Mouse (Mus musculus): ENCODE measurements at regions not wholly inside any gene's neighbourhood (a gene's known extent, or its start where the extent isn't known, plus 50 kb on each side); places are given as distances from the start of the nearest gene placed in this dataset.

- ATAC-seq (ENCODE audit: low FRiP score) (no peak), DNase-seq (ENCODE audit: low spot score) (peak; percentile 34)
- H3K9me3 ChIP-seq (ENCODE audit: control insufficient read depth, low read length), result no peaks in the 10 kb centered on the region
- no peak overlapping the region for H3K4me2 ChIP-seq (replicated peaks; ENCODE audit: low read depth, low read length)
- no peak overlapping the region for H3K27ac ChIP-seq (ENCODE audit: low read depth, low read length)
- H3K36me3 ChIP-seq (ENCODE audit: control insufficient read depth, insufficient read depth, low read length), result no peaks in the 10 kb centered on the region
- peaks cover 70% of the 10 kb centered on the region for H3K27me3 ChIP-seq (ENCODE audit: control insufficient read depth, insufficient read depth, low read length)
- H3K9ac ChIP-seq (ENCODE audit: low read depth, low read length), result no peak overlapping the region
- no peak overlapping the region for H3K4me3 ChIP-seq (ENCODE audit: low read depth, low read length)
- under 1% methylated on average over 4 of the region's 4 CpGs for WGBS
- peaks cover 13% of the 10 kb centered on the region for H3K4me1 ChIP-seq (replicated peaks; ENCODE audit: control insufficient read depth, insufficient read depth, low read length)
Measured at GRCm38 (mm10) chr7:70283166-70283565, 83.4 kb downstream of the Nr2f2 start.

DNA sequence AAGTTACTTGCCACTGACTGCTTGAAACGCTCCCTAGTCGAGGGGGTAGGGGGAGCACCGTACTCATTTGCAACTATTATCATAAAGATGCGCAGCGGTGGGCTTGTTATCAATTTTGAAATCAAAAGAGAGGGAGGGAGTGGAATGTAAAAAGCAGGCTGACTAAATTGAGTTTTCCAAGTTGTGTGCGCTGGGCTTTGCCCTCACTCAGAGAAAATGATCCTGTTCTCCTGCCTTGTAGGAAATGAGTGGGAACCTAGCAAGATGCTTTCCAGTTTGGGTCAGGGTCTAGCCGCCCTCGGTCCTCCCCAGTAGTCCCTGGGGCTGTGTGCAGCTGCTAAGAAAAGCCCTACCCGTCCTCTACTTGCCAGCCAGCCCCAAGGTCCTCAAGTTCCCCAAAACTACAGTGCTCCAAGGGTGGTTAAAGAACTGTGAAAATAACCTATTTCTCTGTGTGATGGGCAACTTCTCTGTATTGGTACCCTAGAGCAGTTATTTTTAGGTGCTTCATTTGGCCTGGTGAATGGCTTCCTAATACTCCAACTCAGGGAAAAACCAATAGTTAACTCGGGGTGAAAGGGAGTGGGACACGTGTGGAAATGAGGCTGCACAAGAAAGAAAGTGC, 84.5 kb downstream of the Nr2f2 start:
- peak; percentile 51 for DNase-seq (ENCODE audit: low spot score)
- Histone ChIP-seq H3K4me2 (replicated peaks; ENCODE audit: low read depth, low read length) (no peak overlapping the region), H3K4me3 (ENCODE audit: low read depth, low read length) (no peak overlapping the region), H3K4me1 (replicated peaks; ENCODE audit: control insufficient read depth, insufficient read depth, low read length) (peaks cover 10% of the 10 kb centered on the region), H3K36me3 (ENCODE audit: control insufficient read depth, insufficient read depth, low read length) (no peaks in the 10 kb centered on the region), H3K27ac (ENCODE audit: low read depth, low read length) (no peak overlapping the region), H3K9ac (ENCODE audit: low read depth, low read length) (no peak overlapping the region), H3K27me3 (ENCODE audit: control insufficient read depth, insufficient read depth, low read length) (peaks cover 63% of the 10 kb centered on the region), H3K9me3 (ENCODE audit: control insufficient read depth, low read length) (no peaks in the 10 kb centered on the region)
- peak; percentile 26; the same call in 1 of the 2 replicates for ATAC-seq (ENCODE audit: low FRiP score)
- WGBS, result 2% methylated on average over 11 of the region's 11 CpGs

DNA sequence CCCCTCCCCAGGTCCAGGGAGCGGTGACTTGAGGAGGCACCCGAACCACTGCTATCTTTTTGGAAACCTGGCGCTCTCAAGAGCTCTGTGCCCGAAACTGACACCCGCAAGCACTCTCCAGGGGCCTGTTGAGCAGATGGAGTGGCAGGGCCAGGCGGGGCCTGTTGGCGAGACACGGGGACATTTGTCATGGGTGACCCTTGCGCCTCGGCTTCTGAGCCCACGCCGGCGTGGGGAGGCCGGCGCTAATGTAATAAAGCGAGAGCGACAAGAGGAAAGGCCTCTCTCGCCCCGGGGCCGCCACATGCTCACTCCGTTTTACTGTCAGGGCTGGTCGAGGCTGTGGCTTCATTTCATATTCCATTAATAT, 85.2 kb downstream of the Nr2f2 start:
- H3K4me1 ChIP-seq (replicated peaks; ENCODE audit: control insufficient read depth, insufficient read depth, low read length), result peaks cover 10% of the 10 kb centered on the region
- ATAC-seq (ENCODE audit: low FRiP score), result peak; percentile 62
- 2% methylated on average over 22 of the region's 22 CpGs for WGBS
- DNase-seq (ENCODE audit: low spot score), result no peak
- H3K9ac ChIP-seq (ENCODE audit: low read depth, low read length), result no peak overlapping the region
- H3K27me3 ChIP-seq (ENCODE audit: control insufficient read depth, insufficient read depth, low read length), result peaks cover 57% of the 10 kb centered on the region
- no peaks in the 10 kb centered on the region for H3K36me3 ChIP-seq (ENCODE audit: control insufficient read depth, insufficient read depth, low read length)
- H3K4me3 ChIP-seq (ENCODE audit: low read depth, low read length), result peak overlapping the region; percentile 12; the same call in 1 of the 2 replicates
- H3K4me2 ChIP-seq (replicated peaks; ENCODE audit: low read depth, low read length), result peak overlapping the region; percentile 43; the same call in 1 of the 2 replicates
- H3K9me3 ChIP-seq (ENCODE audit: control insufficient read depth, low read length), result no peaks in the 10 kb centered on the region
- no peak overlapping the region for H3K27ac ChIP-seq (ENCODE audit: low read depth, low read length)

- DNase-seq (ENCODE audit: low spot score) (peak; percentile 73), ATAC-seq (ENCODE audit: low FRiP score) (peak; percentile 52)
- Histone ChIP-seq H3K27ac (ENCODE audit: low read depth, low read length) (no peak overlapping the region), H3K27me3 (ENCODE audit: control insufficient read depth, insufficient read depth, low read length) (peaks cover 55% of the 10 kb centered on the region), H3K9ac (ENCODE audit: low read depth, low read length) (no peak overlapping the region), H3K36me3 (ENCODE audit: control insufficient read depth, insufficient read depth, low read length) (no peaks in the 10 kb centered on the region), H3K4me2 (replicated peaks; ENCODE audit: low read depth, low read length) (peak overlapping the region; percentile 43), H3K4me1 (replicated peaks; ENCODE audit: control insufficient read depth, insufficient read depth, low read length) (peaks cover 10% of the 10 kb centered on the region), H3K4me3 (ENCODE audit: low read depth, low read length) (peak overlapping the region; percentile 12; the same call in 1 of the 2 replicates), H3K9me3 (ENCODE audit: control insufficient read depth, low read length) (no peaks in the 10 kb centered on the region)
- WGBS, result under 1% methylated on average over 42 of the region's 42 CpGs
Measured at GRCm38 (mm10) chr7:70280643-70281380, 85.7 kb downstream of the Nr2f2 start.

- Histone ChIP-seq H3K9ac (ENCODE audit: low read depth, low read length) (no peak overlapping the region; the same call in 1 of the 2 replicates), H3K4me1 (replicated peaks; ENCODE audit: control insufficient read depth, insufficient read depth, low read length) (peaks cover 10% of the 10 kb centered on the region), H3K27ac (ENCODE audit: low read depth, low read length) (no peak overlapping the region), H3K4me3 (ENCODE audit: low read depth, low read length) (peak overlapping the region; percentile 12), H3K4me2 (replicated peaks; ENCODE audit: low read depth, low read length) (peak overlapping the region; percentile 43), H3K27me3 (ENCODE audit: control insufficient read depth, insufficient read depth, low read length) (peaks cover 48% of the 10 kb centered on the region), H3K9me3 (ENCODE audit: control insufficient read depth, low read length) (no peaks in the 10 kb centered on the region), H3K36me3 (ENCODE audit: control insufficient read depth, insufficient read depth, low read length) (no peaks in the 10 kb centered on the region)
- 1% methylated on average over 31 of the region's 31 CpGs for WGBS
- DNase-seq (ENCODE audit: low spot score), result peak; percentile 65
- no peak for ATAC-seq (ENCODE audit: low FRiP score)
Measured at GRCm38 (mm10) chr7:70279927-70280642, 86.5 kb downstream of the Nr2f2 start.

GRCm38 (mm10) chr7:70279101-70279500, 87.4 kb downstream of the Nr2f2 start:
- DNase-seq (ENCODE audit: low spot score) (peak; percentile 35), ATAC-seq (ENCODE audit: low FRiP score) (no peak)
- H3K9ac ChIP-seq (ENCODE audit: low read depth, low read length), result no peak overlapping the region
- no peak overlapping the region for H3K4me3 ChIP-seq (ENCODE audit: low read depth, low read length)
- WGBS, result 2% methylated on average over 3 of the region's 3 CpGs
- H3K27me3 ChIP-seq (ENCODE audit: control insufficient read depth, insufficient read depth, low read length), result peaks cover 42% of the 10 kb centered on the region
- no peak overlapping the region for H3K27ac ChIP-seq (ENCODE audit: low read depth, low read length)
- H3K36me3 ChIP-seq (ENCODE audit: control insufficient read depth, insufficient read depth, low read length), result no peaks in the 10 kb centered on the region
- no peak overlapping the region for H3K4me2 ChIP-seq (replicated peaks; ENCODE audit: low read depth, low read length)
- H3K9me3 ChIP-seq (ENCODE audit: control insufficient read depth, low read length), result no peaks in the 10 kb centered on the region
- peaks cover 10% of the 10 kb centered on the region for H3K4me1 ChIP-seq (replicated peaks; ENCODE audit: control insufficient read depth, insufficient read depth, low read length)

DNA sequence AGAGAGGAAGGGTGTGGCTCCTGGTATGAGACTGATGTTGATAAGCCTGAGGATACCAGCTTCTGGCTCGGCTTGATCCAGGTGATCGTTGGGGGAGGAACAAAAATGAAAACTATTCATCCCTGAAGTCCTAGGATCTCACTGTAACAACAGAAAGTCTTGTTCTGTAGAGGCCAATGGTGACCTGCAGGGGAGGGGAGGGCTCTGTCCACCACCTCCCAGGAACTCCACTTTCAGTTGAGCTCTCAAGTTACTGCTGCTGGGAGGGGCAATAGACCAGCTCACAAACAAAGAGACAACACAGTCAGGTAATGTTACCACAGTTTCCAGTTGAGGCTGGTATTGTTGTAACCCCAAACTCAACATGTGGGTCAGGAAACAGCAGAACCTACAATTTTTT, 90.5 kb downstream of the Nr2f2 start:
- Histone ChIP-seq H3K9ac (ENCODE audit: low read depth, low read length) (no peak overlapping the region), H3K4me2 (replicated peaks; ENCODE audit: low read depth, low read length) (no peak overlapping the region), H3K4me3 (ENCODE audit: low read depth, low read length) (no peak overlapping the region), H3K9me3 (ENCODE audit: control insufficient read depth, low read length) (no peaks in the 10 kb centered on the region), H3K4me1 (replicated peaks; ENCODE audit: control insufficient read depth, insufficient read depth, low read length) (peaks cover 7% of the 10 kb centered on the region), H3K27ac (ENCODE audit: low read depth, low read length) (no peak overlapping the region), H3K36me3 (ENCODE audit: control insufficient read depth, insufficient read depth, low read length) (no peaks in the 10 kb centered on the region), H3K27me3 (ENCODE audit: control insufficient read depth, insufficient read depth, low read length) (peaks cover 19% of the 10 kb centered on the region)
- 67% methylated on average over 2 of the region's 2 CpGs for WGBS
- ATAC-seq (ENCODE audit: low FRiP score) (no peak), DNase-seq (ENCODE audit: low spot score) (no peak)

GRCm38 (mm10) chr7:70274312-70274711, 92.2 kb downstream of the Nr2f2 start:
- no peak overlapping the region for H3K9ac ChIP-seq (ENCODE audit: low read depth, low read length)
- H3K4me3 ChIP-seq (ENCODE audit: low read depth, low read length), result no peak overlapping the region
- DNase-seq (ENCODE audit: low spot score), result no peak
- no peak overlapping the region for H3K27ac ChIP-seq (ENCODE audit: low read depth, low read length)
- H3K4me2 ChIP-seq (replicated peaks; ENCODE audit: low read depth, low read length), result no peak overlapping the region
- no peak for ATAC-seq (ENCODE audit: low FRiP score)
- no peaks in the 10 kb centered on the region for H3K9me3 ChIP-seq (ENCODE audit: control insufficient read depth, low read length)
- H3K36me3 ChIP-seq (ENCODE audit: control insufficient read depth, insufficient read depth, low read length), result no peaks in the 10 kb centered on the region
- no peaks in the 10 kb centered on the region for H3K4me1 ChIP-seq (replicated peaks; ENCODE audit: control insufficient read depth, insufficient read depth, low read length)
- peaks cover 9% of the 10 kb centered on the region; the same call in 1 of the 2 replicates for H3K27me3 ChIP-seq (ENCODE audit: control insufficient read depth, insufficient read depth, low read length)
- WGBS, result 66% methylated on average over 2 of the region's 2 CpGs

All from hindbrain, embryonic 11.5 days (tissue).